Mouse (Mus musculus): ENCODE results near the gene Igfbp2. TPM values are rescaled to one million over a fixed set of nuclear protein-coding genes. Genes with fewer than 3 reads are reported as not detected.

Igfbp2 gene
- polyA plus RNA-seq, 1 experiment = 222 TPM

- H3K36me3 ChIP-seq (ENCODE audit: control insufficient read depth, insufficient read depth) = no peaks in the 10 kb centered on the region
- TF ChIP-seq USF1 (IDR thresholded peaks at IDR 0.05; ENCODE audit: low read depth) (no peak), FOSL1 (IDR thresholded peaks at IDR 0.05; ENCODE audit: insufficient read depth, low read length, poor library complexity, severe bottlenecking) (no peak), CTCF (IDR thresholded peaks at IDR 0.05; ENCODE audit: control insufficient read depth, insufficient read depth, insufficient read length) (no peak), MAX (IDR thresholded peaks at IDR 0.05) (no peak), MYOD1 (IDR thresholded peaks at IDR 0.05; ENCODE audit: control insufficient read depth, insufficient read length, low read depth) (no peak), CEBPB (IDR thresholded peaks at IDR 0.05; ENCODE audit: low read depth) (no peak), MYOG (IDR thresholded peaks at IDR 0.05; ENCODE audit: control insufficient read depth, extremely low read depth, insufficient read length) (no peak)
Observed at GRCm38 (mm10) chr1:72809951-72810675, 14.2 kb upstream of the Igfbp2 start.

GRCm38 (mm10) chr1:72811061-72811460 lies 13.2 kb upstream of the Igfbp2 start:
- Histone ChIP-seq H3K79me2 (ENCODE audit: control insufficient read depth, insufficient read depth) (no peaks in the 10 kb centered on the region), H3K4me3 (ENCODE audit: insufficient read depth, poor library complexity, severe bottlenecking) (no peak overlapping the region), H3K27me3 (ENCODE audit: control insufficient read depth, insufficient read depth, insufficient read length) (no peaks in the 10 kb centered on the region), H3ac (ENCODE audit: control insufficient read depth, insufficient read length, low read depth) (no peak overlapping the region), H3K36me3 (ENCODE audit: control insufficient read depth, insufficient read depth) (no peaks in the 10 kb centered on the region), H3K79me3 (ENCODE audit: low read depth) (no peaks in the 10 kb centered on the region)
- TF ChIP-seq CEBPB (IDR thresholded peaks at IDR 0.05; ENCODE audit: low read depth) (no peak), MYOG (IDR thresholded peaks at IDR 0.05; ENCODE audit: control insufficient read depth, extremely low read depth, insufficient read length) (no peak), USF1 (IDR thresholded peaks at IDR 0.05; ENCODE audit: low read depth) (no peak), MAX (IDR thresholded peaks at IDR 0.05) (no peak), MYOD1 (IDR thresholded peaks at IDR 0.05; ENCODE audit: control insufficient read depth, insufficient read length, low read depth) (no peak), FOSL1 (IDR thresholded peaks at IDR 0.05; ENCODE audit: insufficient read depth, low read length, poor library complexity, severe bottlenecking) (no peak), CTCF (IDR thresholded peaks at IDR 0.05; ENCODE audit: control insufficient read depth, insufficient read depth, insufficient read length) (no peak)

More at GRCm38 (mm10) chr1:72809951-72810675, 14.2 kb upstream of the Igfbp2 start:
- Histone ChIP-seq H3K79me2 (ENCODE audit: control insufficient read depth, insufficient read depth) (no peaks in the 10 kb centered on the region), H3ac (ENCODE audit: control insufficient read depth, insufficient read length, low read depth) (no peak overlapping the region), H3K27me3 (ENCODE audit: control insufficient read depth, insufficient read depth, insufficient read length) (no peaks in the 10 kb centered on the region), H3K4me3 (ENCODE audit: insufficient read depth, poor library complexity, severe bottlenecking) (no peak overlapping the region), H3K79me3 (ENCODE audit: low read depth) (no peaks in the 10 kb centered on the region)

GRCm38 (mm10) chr1:72813089-72813638 lies 11.1 kb upstream of the Igfbp2 start:
- Histone ChIP-seq H3ac (ENCODE audit: control insufficient read depth, insufficient read length, low read depth) (no peak overlapping the region), H3K27me3 (ENCODE audit: control insufficient read depth, insufficient read depth, insufficient read length) (no peaks in the 10 kb centered on the region), H3K79me3 (ENCODE audit: low read depth) (no peaks in the 10 kb centered on the region), H3K36me3 (ENCODE audit: control insufficient read depth, insufficient read depth) (no peaks in the 10 kb centered on the region), H3K79me2 (ENCODE audit: control insufficient read depth, insufficient read depth) (no peaks in the 10 kb centered on the region), H3K4me3 (ENCODE audit: insufficient read depth, poor library complexity, severe bottlenecking) (no peak overlapping the region)
- TF ChIP-seq MAX (IDR thresholded peaks at IDR 0.05) = no peak
- TF ChIP-seq FOSL1 (IDR thresholded peaks at IDR 0.05; ENCODE audit: insufficient read depth, low read length, poor library complexity, severe bottlenecking) = no peak
- no peak for TF ChIP-seq CEBPB (IDR thresholded peaks at IDR 0.05; ENCODE audit: low read depth)
- TF ChIP-seq MYOD1 (IDR thresholded peaks at IDR 0.05; ENCODE audit: control insufficient read depth, insufficient read length, low read depth) = no peak
- no peak for TF ChIP-seq CTCF (IDR thresholded peaks at IDR 0.05; ENCODE audit: control insufficient read depth, insufficient read depth, insufficient read length)
- no peak for TF ChIP-seq MYOG (IDR thresholded peaks at IDR 0.05; ENCODE audit: control insufficient read depth, extremely low read depth, insufficient read length)
- TF ChIP-seq USF1 (IDR thresholded peaks at IDR 0.05; ENCODE audit: low read depth) = no peak

- no peaks in the 10 kb centered on the region for H3K27me3 ChIP-seq (ENCODE audit: control insufficient read depth, insufficient read depth, insufficient read length)
- no peak overlapping the region for H3ac ChIP-seq (ENCODE audit: control insufficient read depth, insufficient read length, low read depth)
- H3K36me3 ChIP-seq (ENCODE audit: control insufficient read depth, insufficient read depth) = no peaks in the 10 kb centered on the region
- no peaks in the 10 kb centered on the region for H3K79me3 ChIP-seq (ENCODE audit: low read depth)
- no peaks in the 10 kb centered on the region for H3K79me2 ChIP-seq (ENCODE audit: control insufficient read depth, insufficient read depth)
- no peak overlapping the region for H3K4me3 ChIP-seq (ENCODE audit: insufficient read depth, poor library complexity, severe bottlenecking)
- no peak for TF ChIP-seq CTCF (IDR thresholded peaks at IDR 0.05; ENCODE audit: control insufficient read depth, insufficient read depth, insufficient read length)
- TF ChIP-seq CEBPB (IDR thresholded peaks at IDR 0.05; ENCODE audit: low read depth) = no peak
- no peak for TF ChIP-seq MAX (IDR thresholded peaks at IDR 0.05)
Observed at GRCm38 (mm10) chr1:72813639-72814403, 10.5 kb upstream of the Igfbp2 start.

- TF ChIP-seq USF1 (IDR thresholded peaks at IDR 0.05; ENCODE audit: low read depth) = no peak
- peak; percentile 2 for TF ChIP-seq MYOD1 (IDR thresholded peaks at IDR 0.05; ENCODE audit: control insufficient read depth, insufficient read length, low read depth)
- Histone ChIP-seq H3K36me3 (ENCODE audit: control insufficient read depth, insufficient read depth) (no peaks in the 10 kb centered on the region), H3K4me3 (ENCODE audit: insufficient read depth, poor library complexity, severe bottlenecking) (no peak overlapping the region), H3K27me3 (ENCODE audit: control insufficient read depth, insufficient read depth, insufficient read length) (no peaks in the 10 kb centered on the region), H3K79me3 (ENCODE audit: low read depth) (no peaks in the 10 kb centered on the region), H3ac (ENCODE audit: control insufficient read depth, insufficient read length, low read depth) (no peak overlapping the region), H3K79me2 (ENCODE audit: control insufficient read depth, insufficient read depth) (no peaks in the 10 kb centered on the region)
Observed at GRCm38 (mm10) chr1:72815184-72815583, 9.1 kb upstream of the Igfbp2 start.

All from C2C12 (cell line).